Mouse (Mus musculus) spleen, adult 2 months (tissue): ENCODE measurements around the gene Sf3b3. TPM values are rescaled to one million over a fixed set of nuclear protein-coding genes. Genes with fewer than 3 reads are reported as not detected.
A peak's percentile ranks its signal among the peaks of the same experiment; 100 is the strongest.
"Not testable (repeated sequence)": the region's sequence is repeated elsewhere in the genome, so short reads cannot be mapped to it uniquely, and the experiment has no call there.

Experiments
- DNase-seq, 2 experiments: peaks; one replicate each; pipeline versions ENCODE4 v3.0.0 to v3.0.0-alpha.2; 2012 to 2021; ENCODE audit warnings: low spot score in 2 of 2, low read depth in 1 of 2
- H3K27ac ChIP-seq: fragments of 200-500 bp; 2 replicates; pipeline ENCODE4 v1.5.1; 2012; ENCODE audit warnings: low read length, inconsistent platforms; ENCODE audit not compliant: insufficient read depth
- H3K27me3 ChIP-seq: fragments of 200-500 bp; 2 replicates; pipeline ENCODE4 v1.6.1; 2012; ENCODE audit warnings: mild to moderate bottlenecking, moderate library complexity, low read length, inconsistent platforms; ENCODE audit not compliant: control insufficient read depth, insufficient read depth
- H3K36me3 ChIP-seq: fragments of 200-500 bp; 2 replicates; pipeline ENCODE4 v1.6.1; 2012; ENCODE audit warnings: mild to moderate bottlenecking, low read length, inconsistent platforms; ENCODE audit not compliant: control insufficient read depth, insufficient read depth
- H3K4me1 ChIP-seq: fragments of 200-500 bp; 2 replicates; pipeline ENCODE4 v1.6.1; 2011; ENCODE audit warnings: inconsistent platforms; ENCODE audit not compliant: control insufficient read depth, insufficient read depth, insufficient read length
- H3K4me3 ChIP-seq: fragments of 200-500 bp; 2 replicates; pipeline ENCODE4 v1.5.1; 2011; ENCODE audit warnings: mild to moderate bottlenecking, inconsistent platforms; ENCODE audit not compliant: insufficient read depth, insufficient read length; ENCODE audit errors: extremely low read depth
- CTCF ChIP-seq: fragments of 200-500 bp; IDR thresholded peaks from 2 replicates; pipeline ENCODE4 v1.5.1; 2011; ENCODE audit warnings: mild to moderate bottlenecking, inconsistent platforms; ENCODE audit not compliant: insufficient read depth, insufficient read length, insufficient replicate concordance; ENCODE audit errors: extremely low read depth
- POLR2A ChIP-seq: fragments of 200-500 bp; IDR thresholded peaks from 2 replicates; pipeline ENCODE4 v1.6.1; 2011; ENCODE audit warnings: low read depth, low read length, inconsistent platforms
- WGBS: fragments of 180-500 bp; shearing (Covaris S2); methylation state at CpG from one replicate; pipeline ENCODE4 v1.1.7; 2018; 5-methylcytosine and 5-hydroxymethylcytosine counted together
- polyA plus RNA-seq: library from polyadenylated mRNA; depleted of rRNA; stranded (reverse); fragments of >200 nt; gene quantifications from 2 replicates; pipeline ENCODE4 v1.2.3, GENCODE M21; 2012

Sf3b3 gene
- polyA plus RNA-seq, 1 experiment = 30.5 TPM

DNA sequence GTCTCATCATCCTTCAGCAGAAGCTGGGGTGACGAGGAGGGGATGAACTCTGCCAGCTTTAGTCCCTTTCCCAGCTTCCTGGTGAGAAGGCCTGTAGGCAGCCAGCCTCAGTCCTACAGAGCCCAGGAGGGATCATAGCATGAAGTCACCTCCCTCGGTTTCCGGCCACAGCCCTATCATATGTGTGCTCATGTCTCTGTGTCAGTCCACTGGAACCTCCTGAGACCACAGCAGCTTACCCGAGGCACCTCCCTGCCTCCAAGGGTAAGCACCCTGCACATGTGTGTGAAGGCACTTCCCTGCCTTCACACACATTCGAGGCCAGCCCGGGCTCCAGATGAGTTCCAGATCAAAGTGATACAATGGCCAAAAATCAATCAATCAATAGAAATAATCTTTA lies 56.3 kb downstream of the Sf3b3 start:
- Histone ChIP-seq H3K36me3 (no peaks in the 10 kb centered on the region), H3K27me3 (no peaks in the 10 kb centered on the region), H3K4me1 (no peaks in the 10 kb centered on the region), H3K4me3 (no peak overlapping the region), H3K27ac (peak overlapping the region; percentile 23; the same call in 1 of the 2 replicates)
- TF ChIP-seq CTCF (no peak), POLR2A (no peak)
- 69% methylated on average over 6 of the region's 6 CpGs for WGBS
- no peak for DNase-seq

GRCm38 (mm10) chr8:110789571-110789970 lies 57.0 kb downstream of the Sf3b3 start:
- no peak for DNase-seq
- no peak overlapping the region for H3K4me3 ChIP-seq
- no peaks in the 10 kb centered on the region for H3K4me1 ChIP-seq
- H3K27me3 ChIP-seq = no peaks in the 10 kb centered on the region
- H3K36me3 ChIP-seq = no peaks in the 10 kb centered on the region
- WGBS = 70% methylated on average over 12 of the region's 12 CpGs
- no peak overlapping the region for H3K27ac ChIP-seq
- no peak for TF ChIP-seq CTCF
- no peak for TF ChIP-seq POLR2A

DNA sequence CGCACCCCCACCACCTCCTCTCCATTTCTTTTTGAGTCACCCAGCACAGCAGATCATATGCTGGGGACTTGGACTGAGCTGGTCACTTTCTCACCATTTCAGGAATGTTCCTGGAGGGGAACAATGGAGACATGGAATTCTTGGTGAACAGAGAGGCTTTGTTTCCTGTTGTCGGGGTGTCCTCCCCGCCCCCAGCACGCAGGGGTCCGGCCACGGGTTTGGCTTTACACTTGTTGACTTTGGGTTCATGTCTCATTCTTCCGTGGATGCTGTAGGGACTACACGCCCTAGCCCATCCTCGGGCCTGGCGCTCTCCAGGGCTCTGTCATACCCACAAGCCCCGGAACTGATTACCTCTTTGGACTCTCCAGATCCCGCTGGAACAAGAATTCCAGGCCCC lies 57.6 kb downstream of the Sf3b3 start:
- H3K27ac ChIP-seq = no peak overlapping the region

DNA sequence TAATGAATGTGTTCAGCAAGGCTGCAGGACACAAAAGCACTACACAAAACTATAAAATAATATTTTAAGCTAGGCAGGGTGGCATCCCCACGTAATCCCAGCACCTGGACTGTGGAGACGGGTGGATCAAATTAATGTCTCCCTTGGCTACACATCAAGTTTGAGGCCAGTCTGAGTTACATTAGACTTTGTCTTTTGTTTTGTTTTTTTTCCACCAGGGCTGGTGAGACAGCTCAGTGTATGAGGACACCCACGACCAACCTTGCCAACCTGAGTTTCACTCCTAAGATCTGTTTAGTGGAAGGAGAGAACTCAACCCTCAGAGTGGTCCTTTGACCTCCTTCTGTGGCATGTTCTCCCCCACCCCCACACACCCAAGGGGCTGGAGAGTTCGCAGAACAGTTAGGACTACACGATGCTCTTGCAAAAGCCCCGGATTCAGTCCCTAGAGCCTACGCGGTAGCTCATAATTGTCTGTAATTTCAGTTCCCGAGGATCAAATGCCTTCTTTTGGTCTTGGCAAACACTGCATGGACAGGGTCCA lies 59.1 kb downstream of the Sf3b3 start:
- no peaks in the 10 kb centered on the region for H3K36me3 ChIP-seq
- WGBS = 87% methylated on average over 9 of the region's 9 CpGs
- H3K4me3 ChIP-seq = no peak overlapping the region
- no peaks in the 10 kb centered on the region for H3K27me3 ChIP-seq
- no peaks in the 10 kb centered on the region for H3K4me1 ChIP-seq
- TF ChIP-seq CTCF (no peak), POLR2A (no peak)
- H3K27ac ChIP-seq = no peak overlapping the region
- DNase-seq = no peak

More for the DNA sequence above, 57.6 kb downstream of the Sf3b3 start:
- H3K36me3 ChIP-seq = no peaks in the 10 kb centered on the region
- no peak for TF ChIP-seq CTCF
- H3K4me3 ChIP-seq = no peak overlapping the region
- DNase-seq = no peak
- H3K27me3 ChIP-seq = no peaks in the 10 kb centered on the region
- H3K4me1 ChIP-seq = no peaks in the 10 kb centered on the region
- 73% methylated on average over 12 of the region's 12 CpGs for WGBS

- Histone ChIP-seq H3K27ac (no peak overlapping the region), H3K36me3 (no peaks in the 10 kb centered on the region), H3K4me3 (no peak overlapping the region), H3K4me1 (no peaks in the 10 kb centered on the region), H3K27me3 (no peaks in the 10 kb centered on the region)
- TF ChIP-seq CTCF (no peak), POLR2A (no peak)
- DNase-seq = no peak
- WGBS = 67% methylated on average over 8 of the region's 8 CpGs
Observed at GRCm38 (mm10) chr8:110786934-110787333, 59.7 kb downstream of the Sf3b3 start.

- H3K4me1 ChIP-seq, H3K36me3 ChIP-seq, H3K4me3 ChIP-seq, H3K27ac ChIP-seq, DNase-seq, H3K27me3 ChIP-seq: not testable (repeated sequence)
- WGBS = 81% methylated on average over 7 of the region's 7 CpGs
Observed at GRCm38 (mm10) chr8:110786501-110786900, 60.1 kb downstream of the Sf3b3 start.

- WGBS = 65% methylated on average over 2 of the region's 2 CpGs
- DNase-seq = no peak
- TF ChIP-seq CTCF (no peak), POLR2A (no peak)
- Histone ChIP-seq H3K27me3 (no peaks in the 10 kb centered on the region), H3K27ac (no peak overlapping the region), H3K4me1 (no peaks in the 10 kb centered on the region), H3K36me3 (no peaks in the 10 kb centered on the region), H3K4me3 (no peak overlapping the region)
Observed at GRCm38 (mm10) chr8:110785366-110785765, 61.2 kb downstream of the Sf3b3 start.
